Mouse (Mus musculus) cortical plate, adult 2 months (tissue): ENCODE results near the gene Arhgef15.

Experiments used
- CTCF ChIP-seq: fragments of 200-500 bp; IDR thresholded peaks from 2 replicates; pipeline ENCODE4 v1.5.1; 2011; ENCODE audit warnings: mild to moderate bottlenecking, control low read depth, low read length; ENCODE audit not compliant: insufficient read depth; ENCODE audit errors: extremely low read depth
- POLR2A ChIP-seq: fragments of 200-500 bp; IDR thresholded peaks from 2 replicates; pipeline ENCODE4 v1.6.1; 2011; ENCODE audit warnings: mild to moderate bottlenecking, low read length, control low read depth; ENCODE audit not compliant: insufficient read depth; ENCODE audit errors: extremely low read depth

DNA sequence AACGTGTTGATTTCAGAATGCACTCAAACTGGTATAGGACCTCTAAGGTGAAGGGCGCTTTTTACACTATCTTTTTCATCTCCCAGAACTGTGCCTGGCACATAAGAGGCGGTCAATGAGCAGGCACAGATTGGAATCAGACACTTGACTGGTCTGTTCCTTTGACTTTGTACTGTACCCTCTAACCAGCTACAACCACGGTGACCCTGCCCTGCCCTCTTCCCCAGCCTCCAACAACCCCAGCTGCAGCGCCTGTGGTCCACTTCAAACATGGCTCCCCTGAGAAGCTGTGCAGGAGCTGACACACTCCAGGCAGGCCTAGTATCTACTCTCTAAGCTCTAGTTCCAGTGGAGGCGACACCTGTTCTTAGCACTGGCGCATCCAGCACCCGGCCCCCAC is 14.5 kb downstream of the Arhgef15 start:
- no peak for TF ChIP-seq CTCF
- TF ChIP-seq POLR2A: no peak
